Mouse (Mus musculus): ENCODE data around the gene Phc2. TPM values are rescaled to one million over a fixed set of nuclear protein-coding genes. Genes with fewer than 3 reads are reported as not detected.

The Phc2 gene
- total RNA-seq, 2 experiments from 2014 or later = 85.4 to 91.3 TPM

GRCm38 (mm10) chr4:128618963-128619362, 35.5 kb upstream of the Phc2 start:
- H3K4me3 ChIP-seq = no peak overlapping the region
- H3K27ac ChIP-seq = no peak overlapping the region
- no peak for DNase-seq (ENCODE audit: low spot score in 2 of 2)
- no peak for TF ChIP-seq CTCF (conservative IDR thresholded peaks at IDR 0.05)

- no peak overlapping the region for H3K4me3 ChIP-seq
- H3K27ac ChIP-seq = no peak overlapping the region
- TF ChIP-seq CTCF (conservative IDR thresholded peaks at IDR 0.05) = no peak
- no peak for DNase-seq (ENCODE audit: low spot score in 2 of 2)
These were observed 33.9 kb upstream of the Phc2 start for GRCm38 (mm10) chr4:128620572-128620971.

- DNase-seq (ENCODE audit: low spot score in 2 of 2) = no peak
- no peak overlapping the region for H3K27ac ChIP-seq
These were observed 33.4 kb upstream of the Phc2 start for GRCm38 (mm10) chr4:128621109-128621508.

GRCm38 (mm10) chr4:128635451-128635850, 19.1 kb upstream of the Phc2 start:
- no peak for DNase-seq (ENCODE audit: low spot score in 2 of 2)
- TF ChIP-seq CTCF (conservative IDR thresholded peaks at IDR 0.05) = no peak
- Histone ChIP-seq H3K27ac (no peak overlapping the region), H3K4me3 (no peak overlapping the region)

More at GRCm38 (mm10) chr4:128621109-128621508, 33.4 kb upstream of the Phc2 start:
- no peak for TF ChIP-seq CTCF (conservative IDR thresholded peaks at IDR 0.05)
- no peak overlapping the region for H3K4me3 ChIP-seq

GRCm38 (mm10) chr4:128635894-128636585, 18.5 kb upstream of the Phc2 start:
- no peak overlapping the region for H3K4me3 ChIP-seq
- DNase-seq (ENCODE audit: low spot score in 2 of 2) = no peak
- TF ChIP-seq CTCF (conservative IDR thresholded peaks at IDR 0.05) = no peak
- no peak overlapping the region for H3K27ac ChIP-seq

- no peak overlapping the region for H3K27ac ChIP-seq
- no peak overlapping the region for H3K4me3 ChIP-seq
- DNase-seq (ENCODE audit: low spot score in 2 of 2) = no peak
- no peak for TF ChIP-seq CTCF (conservative IDR thresholded peaks at IDR 0.05)
These were observed 17.3 kb upstream of the Phc2 start for GRCm38 (mm10) chr4:128637250-128637649.

GRCm38 (mm10) chr4:128638265-128638923, 16.1 kb upstream of the Phc2 start:
- DNase-seq (ENCODE audit: low spot score in 2 of 2) = no peak
- Histone ChIP-seq H3K27ac (no peak overlapping the region), H3K4me3 (no peak overlapping the region)
- no peak for TF ChIP-seq CTCF (conservative IDR thresholded peaks at IDR 0.05)

- Histone ChIP-seq H3K4me3 (no peak overlapping the region), H3K27ac (no peak overlapping the region)
- TF ChIP-seq CTCF (conservative IDR thresholded peaks at IDR 0.05) = no peak
- DNase-seq (ENCODE audit: low spot score in 2 of 2) = no peak
These were observed 12.5 kb upstream of the Phc2 start for GRCm38 (mm10) chr4:128641766-128642717.

- TF ChIP-seq CTCF (conservative IDR thresholded peaks at IDR 0.05) = no peak
- Histone ChIP-seq H3K4me3 (no peak overlapping the region), H3K27ac (no peak overlapping the region)
- DNase-seq (ENCODE audit: low spot score in 2 of 2) = no peak
These were observed 8.6 kb upstream of the Phc2 start for GRCm38 (mm10) chr4:128645896-128646295.

GRCm38 (mm10) chr4:128646762-128647161, 7.7 kb upstream of the Phc2 start:
- no peak overlapping the region for H3K4me3 ChIP-seq
- no peak for DNase-seq (ENCODE audit: low spot score in 2 of 2)
- H3K27ac ChIP-seq = no peak overlapping the region
- no peak for TF ChIP-seq CTCF (conservative IDR thresholded peaks at IDR 0.05)

- no peak for DNase-seq (ENCODE audit: low spot score in 2 of 2)
- H3K4me3 ChIP-seq = no peak overlapping the region
- H3K27ac ChIP-seq = no peak overlapping the region
- TF ChIP-seq CTCF (conservative IDR thresholded peaks at IDR 0.05) = no peak
These were observed 5.8 kb upstream of the Phc2 start for GRCm38 (mm10) chr4:128648567-128649255.

- no peak overlapping the region for H3K27ac ChIP-seq
- no peak for TF ChIP-seq CTCF (conservative IDR thresholded peaks at IDR 0.05)
- H3K4me3 ChIP-seq = no peak overlapping the region
- DNase-seq (ENCODE audit: low spot score in 2 of 2) = no peak
These were observed 3.0 kb upstream of the Phc2 start for GRCm38 (mm10) chr4:128651530-128651929.

Measured in layer of hippocampus, adult 2 months (tissue).